Mouse (Mus musculus) heart, embryonic 11.5 days (tissue): ENCODE measurements around the gene Prkg1. TPM values are rescaled to one million over a fixed set of nuclear protein-coding genes. Genes with fewer than 3 reads are reported as not detected.

ENCODE experiments used
- ATAC-seq: fragments of 200-750 bp; cut with Nextera tagmentation; replicated peaks from 2 replicates; pipeline ENCODE4 v1.8.0; 2017; ENCODE audit warnings: moderate library complexity; ENCODE audit not compliant: insufficient number of reproducible peaks, low FRiP score, low TSS enrichment
- H3K27ac ChIP-seq: fragments of 300-500 bp; sonication (generic); 2 replicates; pipeline ENCODE4 v1.5.1; 2014; ENCODE audit warnings: mild to moderate bottlenecking, low read depth, low read length
- H3K27me3 ChIP-seq: fragments of 300-500 bp; sonication (generic); 2 replicates; pipeline ENCODE4 v1.6.1; 2014; ENCODE audit warnings: mild to moderate bottlenecking, low read length, mixed read lengths; ENCODE audit not compliant: control insufficient read depth, insufficient read depth
- H3K36me3 ChIP-seq: fragments of 300-500 bp; sonication (generic); 2 replicates; pipeline ENCODE4 v1.6.1; 2014; ENCODE audit warnings: mild to moderate bottlenecking, low read length, moderate library complexity, mixed read lengths; ENCODE audit not compliant: control insufficient read depth, insufficient read depth
- H3K4me1 ChIP-seq: fragments of 300-500 bp; sonication (generic); 2 replicates; pipeline ENCODE4 v1.6.1; 2014; ENCODE audit warnings: low read length; ENCODE audit not compliant: control insufficient read depth, insufficient read depth
- H3K4me2 ChIP-seq: fragments of 300-500 bp; sonication (generic); 2 replicates; pipeline ENCODE4 v1.6.1; 2014; ENCODE audit warnings: mild to moderate bottlenecking, moderate library complexity
- H3K4me3 ChIP-seq: fragments of 300-500 bp; sonication (generic); 2 replicates; pipeline ENCODE4 v1.5.1; 2014; ENCODE audit warnings: low read depth, low read length
- H3K9ac ChIP-seq: fragments of 300-500 bp; sonication (generic); 2 replicates; pipeline ENCODE4 v1.6.1; 2014; ENCODE audit warnings: mild to moderate bottlenecking, low read depth, low read length, moderate library complexity
- H3K9me3 ChIP-seq: fragments of 300-500 bp; sonication (generic); replicated peaks from 2 replicates; pipeline ENCODE4 v1.6.1; 2016; ENCODE audit warnings: low read length; ENCODE audit not compliant: control insufficient read depth
- WGBS: fragments of 180-500 bp; shearing (Covaris S2); extraction: QIAGEN DNeasy Blood & Tissue Kit; methylation state at CpG from one replicate; pipeline ENCODE4 v1.1.7; 2014; ENCODE audit not compliant: insufficient replicate concordance; 5-methylcytosine and 5-hydroxymethylcytosine counted together
- polyA plus RNA-seq: library from polyadenylated mRNA; unstranded; fragments of >200 nt; fragmentation: Nextera tagmentation; extraction: Ambion mirVana; gene quantifications from 2 replicates; pipeline ENCODE4 v1.2.1, GENCODE M21; 2014

The Prkg1 gene
- polyA plus RNA-seq, result 8.2 and 10.9 TPM in 2 replicates

GRCm38 (mm10) chr19:31764801-31765340, at the start of gene Prkg1:
Gene Prkg1, minus strand, starts transcription at chr19:31765033.
- Histone ChIP-seq H3K9me3 (no peaks in the 10 kb centered on the region), H3K27me3 (no peaks in the 10 kb centered on the region), H3K4me1 (0 out of 2 replicates have a peak, but pooled peaks cover 5% of the 10 kb centered on the region), H3K4me2 (peak within 1 kb of the TSS; percentile 83), H3K27ac (peak within 1 kb of the TSS; percentile 95), H3K4me3 (peak within 1 kb of the TSS; percentile 86), H3K9ac (peak within 1 kb of the TSS; percentile 86), H3K36me3 (no peaks in the 10 kb centered on the region)
- WGBS, result under 1% methylated on average over 23 of the region's 23 CpGs
- ATAC-seq, result peak; percentile 60

GRCm38 (mm10) chr19:31813087-31813486, 48.3 kb upstream of the Prkg1 start:
- no peaks in the 10 kb centered on the region for H3K27me3 ChIP-seq
- no peak overlapping the region for H3K4me2 ChIP-seq
- H3K36me3 ChIP-seq, result no peaks in the 10 kb centered on the region
- H3K9me3 ChIP-seq, result no peaks in the 10 kb centered on the region
- WGBS, result 68% methylated on average over 4 of the region's 4 CpGs
- H3K4me1 ChIP-seq, result no peaks in the 10 kb centered on the region
- no peak for ATAC-seq
- H3K9ac ChIP-seq, result no peak overlapping the region
- no peak overlapping the region for H3K4me3 ChIP-seq
- H3K27ac ChIP-seq, result no peak overlapping the region

- Histone ChIP-seq H3K4me1 (no peaks in the 10 kb centered on the region), H3K4me3 (no peak overlapping the region), H3K9ac (no peak overlapping the region), H3K4me2 (no peak overlapping the region), H3K36me3 (no peaks in the 10 kb centered on the region), H3K9me3 (no peaks in the 10 kb centered on the region), H3K27ac (no peak overlapping the region), H3K27me3 (no peaks in the 10 kb centered on the region)
- WGBS, result 33% methylated on average over 5 of the region's 5 CpGs
- no peak for ATAC-seq
These were observed 46.5 kb upstream of the Prkg1 start for GRCm38 (mm10) chr19:31811371-31811770.

- no peak overlapping the region for H3K4me2 ChIP-seq
- WGBS, result 49% methylated on average over 7 of the region's 7 CpGs
- H3K27me3 ChIP-seq, result no peaks in the 10 kb centered on the region
- H3K9ac ChIP-seq, result no peak overlapping the region
- 0 out of 2 replicates have a peak, but pooled peaks cover 3% of the 10 kb centered on the region for H3K4me1 ChIP-seq
- H3K36me3 ChIP-seq, result no peaks in the 10 kb centered on the region
- no peak overlapping the region for H3K4me3 ChIP-seq
- ATAC-seq, result no peak
- H3K9me3 ChIP-seq, result peaks cover 2% of the 10 kb centered on the region; the same call in 1 of the 2 replicates
- no peak overlapping the region for H3K27ac ChIP-seq
These were observed 40.6 kb upstream of the Prkg1 start for GRCm38 (mm10) chr19:31805391-31805790.

- no peaks in the 10 kb centered on the region for H3K36me3 ChIP-seq
- no peaks in the 10 kb centered on the region for H3K27me3 ChIP-seq
- H3K27ac ChIP-seq, result no peak overlapping the region
- H3K4me1 ChIP-seq, result no peaks in the 10 kb centered on the region
- H3K4me3 ChIP-seq, result no peak overlapping the region
- H3K4me2 ChIP-seq, result no peak overlapping the region
- 73% methylated on average over 9 of the region's 9 CpGs for WGBS
- H3K9me3 ChIP-seq, result no peaks in the 10 kb centered on the region
- no peak for ATAC-seq
- H3K9ac ChIP-seq, result no peak overlapping the region
These were observed 30.7 kb upstream of the Prkg1 start for GRCm38 (mm10) chr19:31795485-31796046.

GRCm38 (mm10) chr19:31791724-31792123, 26.9 kb upstream of the Prkg1 start:
- Histone ChIP-seq H3K27me3 (no peaks in the 10 kb centered on the region), H3K27ac (no peak overlapping the region), H3K4me1 (no peaks in the 10 kb centered on the region), H3K36me3 (no peaks in the 10 kb centered on the region), H3K9ac (no peak overlapping the region), H3K4me2 (no peak overlapping the region), H3K9me3 (no peaks in the 10 kb centered on the region), H3K4me3 (no peak overlapping the region)
- ATAC-seq, result no peak
- WGBS, result 46% methylated on average over 3 of the region's 3 CpGs

GRCm38 (mm10) chr19:31781521-31782018, 16.7 kb upstream of the Prkg1 start:
- no peak for ATAC-seq
- H3K4me2 ChIP-seq, result no peak overlapping the region
- no peak overlapping the region for H3K9ac ChIP-seq
- no peak overlapping the region for H3K27ac ChIP-seq
- no peaks in the 10 kb centered on the region for H3K27me3 ChIP-seq
- H3K4me3 ChIP-seq, result no peak overlapping the region
- H3K36me3 ChIP-seq, result no peaks in the 10 kb centered on the region
- no peaks in the 10 kb centered on the region for H3K9me3 ChIP-seq
- 77% methylated on average over 3 of the region's 3 CpGs for WGBS
- H3K4me1 ChIP-seq, result peaks cover 6% of the 10 kb centered on the region

GRCm38 (mm10) chr19:31781077-31781476, 16.2 kb upstream of the Prkg1 start:
- no peak overlapping the region for H3K4me3 ChIP-seq
- no peaks in the 10 kb centered on the region for H3K9me3 ChIP-seq
- no peaks in the 10 kb centered on the region for H3K36me3 ChIP-seq
- H3K4me2 ChIP-seq, result no peak overlapping the region
- H3K27me3 ChIP-seq, result no peaks in the 10 kb centered on the region
- 13% methylated on average over 2 of the region's 2 CpGs for WGBS
- no peak overlapping the region for H3K27ac ChIP-seq
- peaks cover 6% of the 10 kb centered on the region for H3K4me1 ChIP-seq
- no peak for ATAC-seq
- H3K9ac ChIP-seq, result no peak overlapping the region

GRCm38 (mm10) chr19:31780222-31780621, 15.4 kb upstream of the Prkg1 start:
- 48% methylated on average over 1 of the region's 1 CpGs for whole genome bisulfite sequencing
- no peak for ATAC-seq

More at GRCm38 (mm10) chr19:31780222-31780621, 15.4 kb upstream of the Prkg1 start:
- Histone ChIP-seq H3K9me3 (no peaks in the 10 kb centered on the region), H3K36me3 (no peaks in the 10 kb centered on the region), H3K4me3 (no peak overlapping the region), H3K4me1 (peaks cover 6% of the 10 kb centered on the region), H3K4me2 (no peak overlapping the region), H3K27ac (no peak overlapping the region), H3K9ac (no peak overlapping the region), H3K27me3 (no peaks in the 10 kb centered on the region)
